Mouse (Mus musculus) spleen, adult 18-20 months (tissue): ENCODE results near the gene Cmtm7.
A peak's percentile ranks its signal among the peaks of the same experiment; 100 is the strongest.
"Not testable (repeated sequence)": the region's sequence is repeated elsewhere in the genome, so short reads cannot be mapped to it uniquely, and the experiment has no call there.

Source experiments
- DNase-seq, 2 experiments: peaks; one replicate each; pipeline ENCODE4 v3.0.0; 2022; ENCODE audit warnings: mixed read lengths in 2 of 2

The Cmtm7 gene

DNA sequence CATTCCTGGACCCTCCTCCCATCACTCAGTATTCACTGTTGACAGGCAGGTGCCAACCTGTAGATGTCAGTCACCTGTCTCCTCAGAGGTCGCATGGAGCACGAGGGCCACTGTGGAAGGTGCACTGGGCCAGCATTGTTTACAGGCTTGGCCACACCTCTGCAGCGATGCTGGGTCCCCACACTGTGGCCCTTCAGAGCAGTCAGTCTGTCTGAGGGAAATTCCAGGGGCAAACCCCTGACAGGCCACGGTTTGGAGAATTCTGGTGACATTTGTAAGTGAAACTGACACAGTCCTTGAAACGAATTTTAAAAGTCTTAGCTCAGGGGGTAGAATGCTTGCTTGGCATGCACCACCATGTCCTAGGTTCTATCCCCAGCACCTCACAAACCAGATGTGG, 21.3 kb downstream of the Cmtm7 start:
- no peak for DNase-seq

DNA sequence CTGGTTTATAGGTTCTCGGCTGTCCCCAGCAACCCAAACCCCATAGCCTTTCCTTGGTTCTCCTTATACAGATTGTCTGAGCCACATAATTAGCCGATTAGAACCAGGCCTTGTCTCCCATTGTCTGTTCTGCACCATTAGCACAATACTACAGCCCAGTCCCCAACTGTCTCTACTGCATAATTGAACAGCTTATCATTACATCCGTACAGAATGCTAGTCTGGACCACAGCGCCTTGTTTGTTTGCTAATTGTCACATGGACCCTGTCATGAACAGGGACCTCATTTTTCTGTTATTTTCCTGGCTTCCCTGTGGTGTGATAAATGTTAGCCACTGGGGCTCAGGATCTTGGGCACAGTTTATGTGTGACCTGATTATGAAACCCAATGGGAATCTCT, 21.8 kb downstream of the Cmtm7 start:
- DNase-seq: no peak

DNA sequence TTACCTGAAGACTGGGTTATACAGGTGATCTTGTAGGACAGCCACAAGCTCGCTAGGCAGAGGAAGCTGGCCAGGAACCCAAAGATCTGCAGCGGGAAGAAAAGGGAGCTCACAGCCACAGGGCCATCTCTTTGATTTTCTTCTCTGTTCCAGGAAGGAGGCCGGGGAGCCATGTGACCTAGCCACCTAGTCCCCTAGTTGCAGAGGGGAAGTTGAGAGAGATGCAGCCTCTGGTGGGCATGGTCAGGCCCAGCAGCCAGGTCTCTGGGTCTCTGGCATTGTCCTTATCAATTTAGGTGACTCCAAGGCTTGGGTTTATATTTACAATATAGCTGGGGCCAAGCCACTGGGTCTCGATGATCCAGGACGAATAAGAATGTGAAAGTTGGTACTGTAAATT, 22.9 kb downstream of the Cmtm7 start:
- DNase-seq: no peak

DNA sequence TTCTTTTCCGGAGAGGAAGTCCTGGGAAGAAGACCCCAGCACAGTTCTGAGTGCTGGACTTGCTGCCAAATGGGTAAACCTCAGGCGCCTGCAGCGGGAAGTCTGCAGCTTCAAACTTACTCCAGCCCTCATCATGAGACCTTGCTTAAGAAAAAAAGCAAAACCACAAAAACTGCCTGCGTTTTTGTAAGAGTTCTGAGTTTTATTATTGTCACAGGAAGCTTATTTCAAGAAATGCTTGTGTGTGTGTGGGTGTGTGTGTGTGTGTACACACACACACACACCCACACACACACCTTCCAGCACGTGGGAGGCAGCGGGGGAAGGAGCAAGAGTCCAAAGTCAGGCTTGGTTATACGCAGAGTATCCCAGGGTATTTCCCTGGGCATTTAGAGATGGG, 23.4 kb downstream of the Cmtm7 start:
- no peak for DNase-seq

DNA sequence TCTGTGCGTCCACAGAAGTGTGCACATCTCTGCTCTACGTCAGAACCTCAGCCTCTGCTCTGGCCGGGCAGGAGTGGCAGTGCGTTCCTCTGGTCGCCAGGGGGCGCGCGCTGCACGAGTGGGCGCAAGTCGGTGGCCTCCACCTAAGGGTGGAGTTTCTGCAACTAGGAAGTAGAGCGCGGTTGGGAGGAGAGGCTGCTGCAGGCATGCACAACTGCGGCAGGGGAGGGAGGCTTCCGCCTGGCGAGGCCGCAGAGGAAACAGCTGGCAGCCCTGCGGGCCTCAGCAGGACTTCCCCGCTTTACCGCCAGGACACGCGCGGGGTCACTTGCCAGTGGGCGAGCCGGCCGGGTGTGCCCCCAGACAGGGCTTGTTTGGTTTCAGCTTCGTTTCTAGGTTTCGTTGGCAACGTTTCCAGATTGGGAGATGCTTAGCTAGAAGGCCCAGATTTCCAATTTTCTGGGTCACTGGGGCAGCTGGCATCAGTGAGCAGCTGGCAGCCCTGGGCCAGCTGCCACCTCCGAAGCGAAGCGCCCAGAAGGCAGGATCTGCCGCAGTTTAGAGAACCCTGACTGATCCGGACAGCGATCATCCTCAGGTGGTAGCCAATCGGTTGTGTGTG, 28.7 kb downstream of the Cmtm7 start:
- peak; percentile 94 to 96 for DNase-seq

DNA sequence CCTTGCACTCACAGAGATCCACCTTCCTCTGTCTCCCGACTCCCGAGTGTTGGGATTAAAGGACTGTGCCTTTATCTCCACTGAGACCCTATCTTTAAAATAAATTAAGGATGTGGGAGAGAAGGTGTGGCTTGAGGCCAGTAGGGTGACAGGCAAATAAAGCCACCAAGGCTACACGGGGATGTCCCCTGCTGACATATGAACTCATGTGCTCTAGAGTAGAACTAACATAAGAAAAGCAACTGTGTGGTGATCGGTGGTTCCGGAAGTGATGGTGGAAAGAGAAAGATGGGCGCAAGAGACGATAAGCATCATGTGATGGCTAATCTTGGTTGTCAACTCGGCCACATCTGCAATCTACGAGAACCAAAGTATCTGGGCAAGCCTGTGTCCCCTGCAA, 29.3 kb downstream of the Cmtm7 start:
- no peak for DNase-seq

DNA sequence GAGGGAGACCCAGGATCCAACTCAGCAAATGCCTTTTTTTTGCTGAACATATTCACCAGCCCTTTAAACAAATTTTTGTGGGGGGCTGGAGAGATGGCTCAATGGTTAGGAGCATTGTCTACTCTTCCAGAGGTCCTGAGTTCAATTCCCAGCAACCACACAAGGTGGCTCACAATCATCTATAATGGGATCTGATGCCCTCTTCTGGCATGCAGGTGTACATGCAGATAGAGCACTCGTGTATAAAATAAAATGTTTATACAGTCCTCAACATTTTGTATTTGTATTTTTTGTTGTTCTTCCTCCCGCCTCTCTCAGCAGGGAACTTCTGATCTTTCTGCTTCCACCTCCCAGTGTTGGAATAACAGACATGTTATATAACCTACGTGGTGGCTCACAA, 30.1 kb downstream of the Cmtm7 start:
- DNase-seq: no peak

DNA sequence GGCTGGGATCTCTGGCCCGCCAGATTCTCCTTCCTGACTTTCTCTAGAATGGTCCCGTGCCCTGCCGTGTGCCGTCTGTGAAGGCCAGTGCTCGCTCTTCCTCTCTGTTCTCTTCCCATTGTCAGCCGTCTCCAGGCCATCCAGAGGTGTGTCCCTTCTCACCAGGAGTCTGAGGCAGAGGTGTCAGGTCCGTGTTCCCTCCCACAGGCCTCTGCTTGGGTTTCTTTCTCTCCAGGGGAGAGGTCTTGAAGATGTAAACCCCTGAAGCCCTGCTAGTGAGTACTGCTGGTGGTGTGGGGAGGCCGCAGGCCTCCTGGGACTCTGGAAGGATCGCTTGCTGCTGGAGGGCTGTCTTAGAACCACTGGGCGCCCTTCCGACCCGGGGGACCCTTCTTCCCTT, 34.2 kb downstream of the Cmtm7 start:
- no peak for DNase-seq

DNA sequence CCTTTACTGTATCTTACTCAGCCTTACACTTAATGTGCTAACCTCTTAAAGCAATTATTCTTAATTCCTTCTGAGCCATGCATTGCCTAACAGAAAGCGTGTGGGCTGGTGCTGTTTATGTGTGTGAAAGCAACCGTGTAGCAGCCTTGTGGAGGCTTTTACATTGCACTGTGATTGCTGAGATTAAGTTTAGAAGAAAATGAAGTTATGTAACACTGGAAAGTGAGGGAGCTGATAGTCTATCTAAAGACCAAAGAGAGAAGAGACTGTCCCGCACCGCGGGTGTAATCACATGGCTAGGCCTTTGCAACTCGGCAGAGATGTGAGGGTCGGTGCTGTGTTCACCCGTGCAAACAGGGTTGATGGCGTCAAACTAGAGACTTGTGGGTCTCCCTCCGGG, 34.6 kb downstream of the Cmtm7 start:
- no peak for DNase-seq

DNA sequence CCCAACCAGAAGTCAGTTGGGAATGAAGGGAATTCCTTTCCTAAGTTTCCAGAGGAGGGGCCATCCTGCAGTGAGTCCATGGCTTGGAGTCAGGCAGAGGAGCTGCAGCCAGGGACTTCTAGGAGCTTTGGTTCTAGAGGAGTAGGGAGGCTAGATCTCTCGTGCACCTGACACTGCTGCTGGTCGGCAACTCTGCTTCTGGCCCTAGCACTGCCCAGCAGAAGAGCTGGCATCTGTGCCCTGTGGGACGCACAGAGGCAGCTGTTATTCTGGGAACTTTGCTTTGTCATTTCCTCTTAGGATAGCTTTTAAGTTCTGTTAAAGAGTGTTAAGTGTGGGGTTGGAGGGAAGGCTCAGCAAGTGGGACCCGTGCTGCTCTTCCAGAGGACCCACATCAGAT, 36.0 kb downstream of the Cmtm7 start:
- DNase-seq: no peak

DNA sequence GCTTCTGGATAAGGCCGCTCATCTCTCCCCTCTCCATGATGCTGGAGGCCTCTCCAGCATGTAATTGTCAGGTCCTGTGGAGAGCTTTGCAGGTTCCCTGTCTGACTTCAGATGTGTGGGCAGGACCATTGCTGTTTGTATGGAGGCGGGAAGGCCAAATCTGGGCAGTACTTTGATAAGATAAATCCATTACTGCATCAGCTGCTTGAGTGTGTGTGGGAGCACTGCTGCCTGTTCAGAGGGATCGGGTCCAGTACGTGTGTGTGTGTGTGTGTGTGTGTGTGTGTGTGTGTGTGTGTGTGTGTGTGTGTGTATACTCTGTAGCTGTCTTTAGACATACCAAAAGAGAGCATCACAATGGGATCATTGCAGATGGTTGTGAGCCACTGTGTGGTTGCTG, 36.5 kb downstream of the Cmtm7 start:
- no peak for DNase-seq

DNA sequence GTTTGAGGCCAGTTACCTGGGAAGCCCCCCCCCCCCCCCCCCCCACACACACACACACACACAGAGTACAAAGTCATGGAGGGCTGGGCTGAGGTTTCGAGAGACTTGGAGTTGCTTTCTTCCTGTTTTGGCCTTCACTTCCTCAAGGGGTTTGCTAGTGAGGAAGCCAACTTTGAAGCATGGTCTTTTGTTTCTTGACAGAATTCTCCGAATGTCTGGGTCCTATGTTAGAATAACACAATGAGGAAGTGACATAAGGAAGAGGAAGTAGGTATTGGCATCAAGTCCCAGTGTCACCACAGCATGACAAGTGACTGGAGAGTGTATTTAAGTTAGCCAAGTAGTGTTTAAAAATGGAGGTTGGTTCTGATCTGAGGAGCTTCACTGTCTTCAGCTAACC, 38.9 kb downstream of the Cmtm7 start:
- no peak for DNase-seq

DNA sequence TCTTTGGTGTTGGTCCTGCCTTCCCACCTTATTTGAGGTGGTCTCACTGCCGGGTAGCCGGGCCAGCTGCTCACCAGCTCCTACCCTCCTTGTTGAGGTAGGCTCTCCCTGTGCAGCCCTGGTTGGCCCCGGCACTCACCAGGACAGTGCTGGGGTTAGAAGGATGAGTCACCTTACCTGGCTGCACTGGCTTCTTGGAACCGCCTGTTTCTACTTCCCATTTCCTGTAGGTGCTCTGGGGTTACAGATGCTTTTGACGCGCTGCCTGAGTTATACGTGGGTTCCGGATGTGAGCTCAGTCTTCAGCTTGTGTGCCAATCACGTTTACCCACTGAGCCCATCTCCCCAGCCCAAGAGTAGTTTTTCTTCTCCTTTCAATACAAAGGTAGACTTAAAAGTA, 41.3 kb downstream of the Cmtm7 start:
- DNase-seq: no peak

DNA sequence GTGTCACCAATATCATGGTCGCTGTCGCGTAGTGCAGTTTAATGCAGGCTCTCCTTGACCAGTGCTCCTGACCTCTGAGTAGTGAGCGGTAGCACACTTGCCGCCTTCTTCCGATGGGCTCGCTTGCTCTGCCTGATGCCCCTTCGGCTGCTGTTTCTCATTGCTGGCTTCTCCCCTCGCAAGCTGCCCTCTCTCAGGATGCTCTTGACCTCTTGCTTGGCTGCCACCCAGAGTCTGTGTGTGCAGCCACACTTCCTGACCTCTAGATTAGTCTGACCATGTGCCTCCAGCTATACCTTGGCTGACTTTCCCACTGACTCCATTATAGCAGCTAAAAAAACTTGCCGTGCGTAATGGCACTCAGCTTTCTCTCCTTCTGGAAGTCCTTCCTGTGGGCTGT, 45.2 kb downstream of the Cmtm7 start:
- DNase-seq: no peak

DNA sequence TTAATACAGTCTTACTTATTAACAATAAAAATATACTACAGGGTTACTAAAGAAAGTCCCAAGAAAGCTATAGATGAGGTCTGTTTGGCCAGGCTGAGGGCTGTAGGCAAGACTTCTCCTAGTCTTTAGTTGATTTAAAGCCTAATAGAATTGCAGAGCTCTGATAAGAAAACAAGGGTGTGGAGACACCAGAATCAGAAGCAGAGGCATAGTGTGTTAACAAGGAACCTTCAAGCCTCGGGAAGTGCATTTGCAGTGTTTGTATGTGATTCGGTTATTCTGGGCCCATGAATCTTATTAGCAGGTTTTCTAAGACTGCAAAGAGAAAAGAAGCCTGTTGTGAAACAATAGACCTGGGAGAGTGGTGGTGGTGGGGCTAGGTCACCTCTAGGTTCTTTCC, 48.4 kb downstream of the Cmtm7 start:
- no peak for DNase-seq

DNA sequence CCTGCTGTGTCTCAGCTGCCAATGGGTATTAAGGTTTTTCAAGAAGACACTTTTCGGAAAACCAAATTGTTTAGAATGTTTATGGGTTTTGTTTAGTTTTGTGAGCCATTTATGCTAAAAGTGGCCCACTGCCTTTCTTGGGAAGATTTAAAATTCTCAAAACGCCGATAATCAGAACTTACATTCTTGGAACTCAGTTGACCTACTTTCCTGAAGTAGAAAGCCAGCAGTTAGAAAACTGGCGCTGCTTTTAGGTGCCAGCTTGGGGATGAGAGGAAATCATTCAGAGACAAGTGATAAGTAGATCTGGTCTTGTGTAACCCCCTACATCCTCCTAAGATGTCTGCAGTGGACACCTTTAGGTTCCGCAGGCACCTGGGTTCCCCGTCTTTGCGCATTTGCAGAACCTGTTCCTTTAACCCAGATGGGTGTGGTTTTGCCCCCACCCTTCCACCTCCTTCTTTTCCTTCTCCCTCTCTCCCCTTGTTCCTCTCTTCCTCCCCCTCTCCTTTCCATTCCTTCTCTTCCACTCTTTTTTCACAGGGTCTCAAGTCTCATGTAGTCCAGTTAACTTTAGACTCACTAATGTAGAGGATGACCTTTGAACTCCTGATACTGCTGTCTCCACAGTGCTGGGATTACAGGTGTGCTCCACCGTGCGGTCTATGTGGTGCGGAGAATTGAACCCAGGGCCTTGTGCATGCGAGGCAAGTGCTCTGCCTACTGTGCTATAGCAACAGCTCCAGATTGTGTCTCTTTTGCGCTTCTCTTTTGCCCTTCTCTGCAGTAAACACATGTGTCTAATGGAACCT, 49.6 kb downstream of the Cmtm7 start:
- no peak for DNase-seq

DNA sequence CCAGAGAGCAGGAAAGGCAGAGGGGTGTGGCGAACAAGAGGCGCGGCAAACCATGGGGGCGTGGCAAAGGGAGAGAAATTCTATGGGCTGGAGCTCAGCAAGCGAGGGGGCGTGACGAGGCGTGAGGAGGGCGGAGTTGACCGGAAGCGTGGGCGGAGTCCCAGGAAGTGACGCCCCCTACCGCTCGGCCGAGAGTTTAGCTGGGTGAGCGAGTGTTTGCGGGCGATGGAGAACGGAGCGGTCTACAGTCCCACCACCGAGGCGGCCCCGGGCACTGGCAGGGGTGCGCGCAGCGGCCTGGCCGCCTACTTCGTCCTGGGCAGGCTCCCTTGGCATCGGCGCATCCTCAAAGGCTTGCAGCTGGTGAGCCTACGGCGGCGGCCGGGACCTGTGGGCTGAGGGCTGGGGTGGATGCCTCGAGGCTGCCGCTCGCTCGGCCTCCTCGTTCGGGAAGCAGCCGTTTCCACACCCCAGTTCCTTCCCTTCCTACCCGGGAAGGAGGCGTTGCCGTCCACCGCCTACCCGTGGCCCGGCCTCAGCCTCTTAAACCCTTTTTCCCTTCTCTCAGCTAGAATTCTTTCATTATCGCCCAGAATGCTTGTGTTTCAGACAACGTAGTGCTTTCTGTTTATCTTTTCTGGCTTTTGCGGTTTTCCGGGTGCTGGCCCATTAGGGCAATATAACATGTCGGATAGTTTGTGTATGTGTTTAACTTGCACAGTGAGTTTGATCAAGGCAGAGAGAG, 50.5 kb downstream of the Cmtm7 start, which contains the start of gene Cmtm6:
Gene Cmtm6, plus strand, starts transcription at position 106 of the 745 bp plus-strand sequence.
- DNase-seq: peak; percentile 98 to 99

DNA sequence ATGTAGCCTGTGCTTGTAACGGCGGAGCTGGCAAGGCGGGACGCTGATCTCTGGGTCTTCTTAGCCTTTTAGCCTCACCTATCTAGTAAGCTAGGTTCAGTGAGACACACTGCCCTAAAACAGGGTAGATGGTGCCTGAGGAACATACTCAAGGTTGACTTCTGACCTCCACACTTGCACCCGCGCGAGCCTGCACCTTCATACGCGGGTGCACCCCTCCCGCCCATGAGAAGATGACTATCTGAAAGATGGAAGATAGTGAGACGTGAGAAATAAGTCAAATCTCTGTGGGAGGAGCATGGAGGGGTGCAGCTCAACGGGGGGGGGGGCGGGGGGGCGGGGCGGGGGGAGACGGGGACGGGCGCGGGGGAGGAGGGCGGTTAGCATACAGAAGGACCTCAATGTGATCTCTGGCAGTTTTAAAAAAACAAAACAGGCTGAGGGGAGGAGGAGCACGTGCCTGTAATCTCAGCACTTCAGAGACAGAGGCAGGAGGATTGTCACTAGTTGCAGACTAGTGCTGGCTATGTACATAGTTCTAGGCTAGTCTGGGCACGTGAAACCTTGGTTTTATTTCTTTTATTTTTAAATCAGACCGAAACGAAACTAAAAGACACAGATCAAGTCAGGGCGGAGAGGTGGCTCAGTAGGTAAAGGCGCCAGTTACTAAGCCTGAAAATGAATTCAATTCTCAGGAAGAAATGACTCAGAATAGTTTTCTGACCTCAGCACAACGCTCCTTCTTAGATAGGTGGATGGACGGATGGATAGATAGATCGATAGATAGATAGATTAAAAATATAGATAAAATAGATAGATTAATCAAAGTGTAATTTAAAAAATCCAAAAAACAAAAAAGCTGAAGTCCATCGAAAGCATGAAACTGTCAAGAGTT, 51.5 kb downstream of the Cmtm7 start:
- DNase-seq: peak in 1 of 2 experiments; percentile 36

DNA sequence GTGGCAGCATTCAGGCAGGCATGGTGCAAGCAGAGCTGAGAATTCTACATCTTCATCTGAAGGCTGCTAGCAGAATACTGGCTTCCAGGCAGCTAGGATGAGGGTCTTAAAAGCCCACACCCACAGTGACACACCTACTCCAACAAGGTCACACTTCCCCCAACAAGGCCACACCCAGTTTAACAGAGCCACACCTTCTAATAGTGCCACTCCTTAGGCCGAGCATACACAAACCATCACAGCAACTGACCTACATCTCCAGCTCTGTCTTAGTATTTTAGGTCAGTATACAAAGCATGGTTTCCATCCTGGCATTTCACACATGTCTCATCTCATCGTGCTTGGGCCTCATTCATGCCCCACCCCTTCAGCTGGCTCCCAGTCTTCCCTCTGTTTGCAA, 53.2 kb downstream of the Cmtm7 start:
- DNase-seq: not testable (repeated sequence)

DNA sequence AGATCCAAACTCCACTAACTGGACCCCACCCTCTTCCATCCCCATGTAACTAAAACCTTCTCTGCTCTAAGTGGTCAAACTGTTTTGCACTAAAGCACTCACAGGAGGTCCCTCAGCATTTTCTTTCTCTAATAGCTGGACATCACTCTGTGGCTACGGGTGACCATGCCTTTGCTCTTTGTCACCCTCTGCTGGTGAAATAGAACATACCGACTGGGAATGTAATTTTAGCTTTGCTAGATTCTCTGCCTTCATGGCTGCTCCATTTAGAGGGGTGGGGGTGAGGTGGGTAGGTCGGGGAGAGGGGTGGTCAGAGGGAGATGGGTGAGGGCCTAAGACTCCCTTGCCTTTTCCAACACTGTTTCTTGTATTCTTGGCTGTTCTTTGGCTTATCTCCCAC, 54.3 kb downstream of the Cmtm7 start:
- DNase-seq: no peak

DNA sequence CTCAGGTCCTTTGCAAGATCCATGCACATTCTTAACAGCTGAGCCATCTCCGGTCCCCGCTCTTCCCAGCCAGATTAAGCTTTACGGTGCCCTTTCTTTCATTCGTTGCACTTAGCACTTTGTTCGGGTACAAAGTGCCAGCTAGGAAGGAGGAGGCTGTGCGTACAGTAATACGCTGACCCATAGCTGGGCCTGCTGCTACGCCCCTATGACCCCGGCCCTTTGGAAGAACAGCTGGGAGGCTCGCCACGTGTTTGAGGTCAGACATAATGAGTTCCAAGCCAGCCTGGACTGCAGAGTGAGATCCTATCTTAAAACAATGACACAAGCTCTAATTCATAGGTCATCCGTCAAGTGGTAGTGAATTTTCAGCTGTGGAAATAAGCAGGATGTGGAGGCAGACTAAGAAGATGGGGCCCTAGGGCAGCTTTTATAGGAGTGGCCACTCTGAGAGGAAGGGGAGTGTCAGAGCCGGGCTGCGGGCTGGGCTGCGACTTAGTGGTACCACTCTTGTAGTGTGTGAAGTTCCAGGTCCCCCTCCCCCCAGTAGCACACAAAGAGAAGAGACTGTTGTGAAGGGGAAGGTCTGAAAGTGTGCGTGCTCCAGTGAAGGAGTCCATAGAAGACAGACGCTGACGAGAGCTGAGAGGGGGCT, 64.9 kb downstream of the Cmtm7 start:
- DNase-seq: no peak

DNA sequence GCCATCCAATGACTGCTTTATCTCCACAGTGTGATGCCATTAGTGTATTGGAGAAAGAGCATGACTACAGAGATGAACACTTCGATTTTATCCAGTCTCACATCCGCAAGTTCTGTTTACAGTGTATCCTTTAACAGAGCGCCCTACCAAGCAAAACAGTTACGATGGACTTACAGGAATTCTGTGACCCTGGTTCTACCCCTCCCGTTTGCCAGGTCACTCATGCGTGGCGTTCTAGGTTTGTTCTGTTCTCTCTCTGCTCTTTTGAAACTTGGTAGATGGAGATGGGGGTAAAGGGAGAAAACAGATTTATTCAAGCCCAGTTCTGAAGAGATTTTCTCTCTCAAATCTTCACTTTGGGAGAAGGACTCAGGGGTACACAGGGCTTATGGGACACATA, 68.2 kb downstream of the Cmtm7 start:
- DNase-seq: no peak
